Mouse (Mus musculus) adrenal gland, adult 2 months (tissue): Measurements from ENCODE around the gene Apol9b. TPM values are rescaled to one million over a fixed set of nuclear protein-coding genes. Genes with fewer than 3 reads are reported as not detected.

ENCODE experiments used
- DNase-seq: peaks from one replicate; pipeline ENCODE4 v3.0.0; 2021
- polyA plus RNA-seq: library from polyadenylated mRNA; depleted of rRNA; stranded (reverse); fragments of >200 nt; gene quantifications from 2 replicates; pipeline ENCODE4 v1.2.3, GENCODE M21; 2012
- total RNA-seq, 2 experiments: library from RNA; stranded (reverse); gene quantifications; 2 replicates each; pipeline ENCODE4 v1.2.3; 2021

Gene Apol9b
- total and polyA plus RNA-seq, 3 experiments, result 0.58 to 1.5 (median 1.5) TPM

DNA sequence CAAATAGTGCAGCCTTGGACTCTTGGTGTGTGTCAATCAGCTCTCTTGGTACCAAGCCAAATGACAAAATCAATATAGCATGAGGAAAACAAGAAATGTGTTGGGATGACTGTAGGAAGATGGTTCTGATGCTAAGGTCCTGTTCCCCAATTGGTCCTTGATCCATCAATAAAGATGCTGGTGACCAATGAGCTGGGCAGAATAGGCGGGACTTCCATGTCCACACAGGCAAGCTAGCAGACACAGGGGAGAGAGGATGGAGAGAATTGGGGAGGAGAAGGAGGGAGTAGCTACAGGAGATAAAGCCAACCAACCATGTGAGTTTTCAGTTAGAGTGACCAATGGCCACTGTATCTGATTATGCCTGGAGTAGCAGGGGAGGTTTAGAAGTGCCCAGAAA, 17.5 kb downstream of the Apol9b start:
- DNase-seq, result no peak

DNA sequence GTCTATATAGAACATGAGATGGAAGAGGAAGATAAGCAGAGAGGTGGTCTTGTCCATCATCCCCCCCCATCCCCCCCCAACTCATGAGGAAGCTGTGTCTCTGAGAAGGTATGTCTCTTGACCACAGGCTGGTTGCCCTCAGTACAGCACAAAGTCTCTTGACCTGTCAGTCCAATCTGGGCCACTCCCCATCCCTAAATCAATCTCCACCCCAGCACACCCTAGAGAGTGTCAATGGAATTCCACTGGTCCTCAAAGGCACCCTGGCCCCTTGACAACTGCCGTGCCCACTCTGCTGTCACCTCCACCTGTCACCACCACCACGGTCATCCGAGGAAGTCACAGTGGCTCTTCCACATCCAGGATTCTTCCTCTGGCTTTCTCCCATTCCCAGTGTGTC, 19.6 kb downstream of the Apol9b start:
- DNase-seq, result no peak

DNA sequence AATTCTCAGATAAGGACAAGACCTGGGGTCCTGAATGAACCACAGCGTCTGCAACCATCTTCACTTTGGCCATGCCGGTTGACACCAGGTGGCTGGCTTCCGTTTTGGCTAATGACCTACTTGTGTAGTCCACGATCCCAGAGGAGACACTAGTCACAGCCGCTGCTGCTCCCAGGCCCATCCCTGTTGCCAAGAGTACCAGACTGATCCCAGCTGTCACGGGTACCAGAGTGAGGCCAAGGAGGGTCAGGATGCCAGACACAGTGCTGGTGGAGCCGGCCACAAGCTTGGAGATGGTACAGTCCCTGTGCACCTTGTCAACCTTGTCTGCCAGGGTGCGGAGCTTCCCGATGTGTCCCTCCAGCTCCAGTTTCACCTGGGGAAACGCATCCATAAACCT, 20.9 kb downstream of the Apol9b start:
- no peak for DNase-seq

DNA sequence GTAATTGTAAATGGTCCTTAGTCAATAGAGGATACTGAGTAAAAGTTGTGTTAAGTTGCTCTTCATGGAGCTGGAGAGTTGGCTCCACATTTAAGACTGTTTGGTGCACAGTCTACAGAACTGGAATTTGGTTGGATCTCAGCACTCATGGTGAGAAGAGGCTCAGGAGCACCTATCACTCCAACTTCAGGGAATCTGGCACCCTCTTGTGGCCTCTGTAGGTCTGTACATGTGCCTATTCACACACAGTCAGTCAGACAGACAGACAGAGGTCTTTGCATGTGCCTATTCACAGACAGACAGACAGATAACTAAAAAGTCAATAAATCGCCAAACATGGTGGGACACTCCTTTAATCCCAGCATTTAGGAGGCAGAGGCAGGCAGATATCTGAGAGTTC, 21.6 kb downstream of the Apol9b start:
- DNase-seq, result peak; percentile 49

DNA sequence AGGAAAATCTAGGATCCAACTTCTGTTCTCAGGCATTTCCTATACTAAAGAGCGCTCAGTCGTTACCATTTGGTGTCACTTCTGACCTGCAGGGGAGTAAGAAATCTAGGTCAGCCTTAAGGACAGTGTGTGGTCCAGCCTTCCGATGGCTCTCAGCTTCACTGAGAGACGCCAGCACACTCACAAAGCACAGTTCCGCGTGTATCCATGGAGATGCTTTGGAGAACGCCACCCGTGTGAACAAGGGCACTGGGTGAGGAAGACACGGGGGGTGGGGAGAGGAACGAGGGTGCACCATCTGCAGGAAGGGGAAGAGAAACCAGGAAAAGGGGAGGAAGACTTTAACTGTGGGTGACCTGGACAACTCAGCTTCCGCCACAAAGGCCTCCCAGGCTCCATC, 23.6 kb downstream of the Apol9b start:
- no peak for DNase-seq

DNA sequence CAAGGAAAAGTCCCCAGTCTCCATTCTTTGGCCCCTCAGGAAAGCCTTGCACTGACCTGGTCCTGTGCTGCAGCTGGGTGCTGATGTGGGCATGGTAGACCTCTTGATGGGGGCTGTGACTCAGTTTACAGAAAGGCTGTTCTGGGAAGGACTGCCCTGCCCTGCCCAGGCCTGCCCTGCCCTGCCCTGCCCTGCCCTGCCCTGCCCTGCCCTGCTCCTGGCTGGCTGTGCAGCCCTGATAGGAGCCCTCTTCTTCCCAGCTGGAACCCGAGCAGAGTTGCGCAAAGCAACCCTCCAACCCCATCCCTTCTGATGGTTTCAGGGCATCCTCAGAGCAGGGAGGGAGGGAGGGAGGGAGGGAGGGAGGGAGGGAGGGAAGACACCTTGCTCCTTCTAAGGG, 26.3 kb downstream of the Apol9b start:
- no peak for DNase-seq

DNA sequence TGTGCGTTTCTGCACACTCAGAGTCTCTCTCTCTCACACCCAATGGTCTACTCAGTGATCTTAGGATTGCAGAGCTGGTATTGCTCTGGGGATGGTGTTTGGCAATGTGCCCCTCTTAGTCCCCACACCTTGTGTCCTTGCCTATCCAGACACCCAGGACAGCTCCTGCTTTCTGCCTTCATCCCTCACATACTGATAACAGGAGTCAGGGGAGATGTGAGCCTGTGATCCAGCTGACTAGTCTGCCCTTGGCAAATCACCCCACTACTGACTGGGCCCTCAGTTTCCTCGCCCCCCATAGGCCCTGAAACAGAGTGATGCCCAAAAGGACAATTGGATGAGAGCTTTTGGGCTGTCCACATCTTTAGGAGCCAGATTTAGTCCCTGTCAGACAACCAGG, 27.2 kb downstream of the Apol9b start:
- no peak for DNase-seq

DNA sequence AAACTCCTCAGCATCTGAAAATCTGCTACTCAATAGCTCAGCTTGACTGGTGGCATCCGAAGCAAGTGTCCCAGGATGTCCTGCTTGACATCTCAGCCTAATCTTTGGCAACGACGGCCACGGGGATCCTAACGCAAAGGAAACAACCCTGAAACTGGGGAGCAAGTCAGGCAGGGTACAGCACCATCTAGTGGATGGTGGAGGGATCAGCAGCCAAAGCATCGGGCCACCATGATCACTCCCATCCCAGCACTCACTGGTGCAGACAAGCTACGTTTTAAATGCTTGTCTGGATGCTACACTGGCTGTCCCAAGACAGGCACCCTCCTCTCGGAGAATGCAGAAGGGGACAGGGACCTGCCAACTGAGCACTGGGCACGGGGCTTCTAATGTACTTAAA, 28.0 kb downstream of the Apol9b start, which contains the start of gene Apol8:
Gene Apol8 (minus strand): TSS at position 156 of the 400 bp plus-strand sequence.
- peak; percentile 66 for DNase-seq

DNA sequence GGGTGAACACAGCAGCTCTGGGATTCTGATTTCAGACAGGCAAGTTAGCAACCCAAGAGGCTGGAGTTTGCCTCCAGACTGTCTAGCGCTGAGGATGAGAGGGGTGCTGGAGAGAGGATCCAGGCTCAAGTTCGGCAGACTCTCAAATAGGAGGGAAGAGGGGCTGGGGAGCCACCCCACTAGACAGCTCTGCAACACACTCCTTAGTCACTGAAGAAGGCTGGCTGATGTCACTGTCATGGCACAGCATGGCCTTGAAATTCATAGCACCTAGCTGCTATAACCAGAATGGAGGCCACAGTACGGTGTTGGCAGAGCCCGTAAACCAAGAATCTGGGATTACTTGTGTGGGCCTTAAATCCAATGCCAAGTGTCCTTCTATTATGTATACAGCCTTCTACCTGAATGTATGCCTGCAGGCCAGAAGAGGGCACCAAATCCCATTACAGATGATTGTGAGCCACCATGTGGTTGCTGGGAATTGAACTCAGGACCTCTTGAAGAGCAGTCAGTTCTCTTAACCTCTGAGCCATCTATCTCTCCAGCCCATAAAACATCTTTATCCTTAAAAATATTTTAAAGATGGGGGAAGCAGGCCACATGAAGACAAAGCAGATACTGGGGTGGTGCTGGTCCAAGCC, 28.9 kb downstream of the Apol9b start:
- DNase-seq, result no peak

DNA sequence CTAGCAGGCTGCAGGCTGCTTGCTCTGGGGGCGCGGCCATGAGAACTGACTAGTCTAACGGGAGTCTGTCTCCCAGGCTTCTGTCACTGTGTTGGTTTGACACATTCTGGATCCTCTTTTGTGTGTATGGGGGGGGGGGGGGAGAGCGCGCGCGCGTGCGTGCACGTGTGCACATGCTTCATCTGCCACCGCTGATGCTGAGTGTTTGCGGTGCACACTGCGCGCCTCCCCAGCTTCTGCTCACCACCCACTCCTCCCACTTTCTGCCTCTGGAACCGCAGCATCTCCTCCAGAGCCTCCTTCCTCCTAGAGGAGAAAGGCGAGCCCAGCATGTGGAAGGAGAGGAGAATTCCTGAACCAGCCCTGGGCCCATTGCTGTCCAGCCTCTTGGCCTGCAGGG, 31.2 kb downstream of the Apol9b start:
- no peak for DNase-seq

DNA sequence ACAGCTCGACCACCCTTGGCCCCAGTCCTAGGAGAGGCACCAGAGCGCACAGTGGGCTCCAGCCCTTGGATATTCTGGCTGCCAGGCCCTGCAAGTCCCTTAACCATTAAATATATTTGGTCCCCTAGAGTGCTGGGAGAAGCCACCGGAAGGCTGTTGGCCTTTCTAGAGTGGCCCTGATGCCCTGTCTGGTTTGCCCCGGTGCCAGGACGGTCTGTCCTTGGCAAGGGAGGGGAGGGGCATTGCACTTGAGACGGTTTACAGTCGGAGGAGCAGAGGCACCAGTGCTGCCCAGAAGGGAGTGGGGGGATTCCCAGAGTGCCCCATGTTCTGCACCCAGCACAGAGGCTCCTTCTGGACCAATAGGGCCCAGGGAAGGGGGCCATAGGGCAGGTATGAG, 32.2 kb downstream of the Apol9b start:
- DNase-seq, result peak; percentile 87

DNA sequence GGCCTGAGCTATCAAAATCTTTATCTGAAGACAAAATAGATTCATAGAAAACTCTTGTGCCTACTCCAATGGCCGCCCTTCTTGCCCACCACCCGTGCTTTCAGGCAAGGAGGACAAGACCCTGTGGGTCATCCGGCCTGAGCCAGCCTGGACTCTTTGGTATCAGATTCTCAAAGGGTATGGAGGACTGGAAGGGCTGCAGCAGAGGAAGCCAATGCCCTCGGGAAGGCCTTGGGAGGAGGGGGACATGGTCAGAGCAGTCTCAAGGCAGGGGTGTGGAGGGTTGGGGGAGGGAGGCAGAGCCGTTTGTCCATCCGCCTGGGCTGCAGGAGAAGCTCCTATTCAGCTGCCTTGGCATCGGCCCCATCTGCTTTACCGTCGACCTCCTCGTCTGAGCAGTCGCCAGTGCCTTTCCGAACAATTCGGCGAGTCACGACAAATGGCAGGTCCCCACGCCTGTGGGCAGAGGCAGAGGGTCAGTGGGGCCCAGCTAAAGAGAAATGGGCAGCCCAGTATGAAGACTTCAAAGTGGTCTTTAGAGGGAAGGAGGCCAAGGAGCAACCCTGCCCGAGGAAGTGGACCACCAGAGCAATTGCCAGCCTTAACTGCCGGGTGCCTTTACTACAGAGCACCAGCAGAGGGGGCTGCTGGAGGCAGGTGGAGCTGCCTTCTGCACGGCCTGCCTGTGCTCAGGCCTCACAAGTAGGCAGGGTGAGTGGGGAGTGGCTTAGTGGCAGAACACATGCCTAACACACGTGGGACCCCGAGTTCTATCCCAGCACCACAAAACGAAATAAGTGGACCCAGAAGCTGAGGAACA, 32.9 kb downstream of the Apol9b start:
- peak; percentile 70 for DNase-seq

DNA sequence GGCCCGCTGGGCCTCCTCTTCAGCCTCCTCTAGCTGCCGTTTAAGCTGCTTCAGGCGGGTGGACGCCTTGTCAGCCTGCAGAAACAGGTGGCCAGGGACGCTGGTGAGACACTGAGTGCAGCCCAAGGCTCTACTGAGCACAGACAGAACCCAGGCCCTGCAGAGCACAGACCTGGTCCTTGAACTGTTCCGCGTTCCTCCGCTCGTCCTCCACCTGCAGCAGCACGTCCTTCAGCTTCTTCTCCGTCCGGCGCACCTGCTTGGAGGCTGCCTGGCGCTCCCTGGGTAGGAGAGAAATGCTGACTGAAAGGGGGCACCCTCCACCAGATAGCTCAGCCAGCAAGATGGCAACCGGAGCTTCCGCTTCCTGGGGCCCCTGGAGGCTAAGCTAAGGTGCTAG, 34.2 kb downstream of the Apol9b start:
- peak; percentile 41 for DNase-seq

DNA sequence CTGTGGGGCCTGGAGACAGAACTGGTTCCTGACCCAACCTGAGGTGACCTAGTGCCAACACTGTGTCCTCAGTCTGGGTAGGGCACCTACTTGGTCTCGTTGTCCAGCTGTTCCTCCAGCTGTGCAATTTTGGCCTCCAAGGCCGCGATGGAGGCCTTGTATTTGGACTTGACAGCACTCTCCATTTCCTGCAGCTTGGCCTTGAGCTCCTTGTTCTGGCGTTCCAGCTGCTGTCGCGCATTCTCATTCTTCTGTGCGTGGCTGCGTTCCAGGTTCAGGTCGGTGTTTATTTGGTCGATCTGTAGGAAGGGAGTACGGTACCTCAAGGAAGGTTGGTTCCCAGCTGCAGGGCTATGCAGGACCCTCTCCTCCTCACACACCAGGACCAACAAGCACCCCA, 34.9 kb downstream of the Apol9b start:
- DNase-seq, result peak; percentile 74

DNA sequence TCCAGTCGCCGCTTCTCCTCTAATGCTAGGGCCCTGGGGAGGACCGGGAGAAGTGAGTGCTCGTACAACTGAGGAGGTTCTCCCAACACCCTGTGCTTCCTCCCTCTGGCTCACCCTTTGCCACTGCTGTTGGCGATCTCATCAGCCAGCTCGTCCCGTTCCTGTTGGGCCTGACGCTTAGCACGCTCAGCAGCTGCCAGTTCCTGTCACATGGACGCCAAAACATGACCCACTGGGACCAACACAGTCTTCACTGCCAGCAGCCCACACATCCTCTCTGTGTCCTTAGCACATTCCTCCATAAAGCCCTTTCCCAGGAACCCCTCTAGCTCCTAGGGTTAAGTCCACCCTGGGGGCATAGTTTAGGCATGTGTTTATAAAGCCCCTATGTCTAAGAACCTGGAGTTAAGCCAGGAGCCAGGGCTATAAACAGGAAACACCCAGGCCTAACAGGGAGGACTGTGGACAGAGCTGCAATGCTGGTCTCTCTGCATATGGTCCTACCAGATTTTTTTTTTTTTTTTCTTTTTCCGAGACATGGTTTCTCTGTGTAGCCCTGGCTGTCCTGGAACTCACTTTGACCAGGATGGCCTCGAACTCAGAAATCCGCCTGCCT, 35.7 kb downstream of the Apol9b start:
- DNase-seq, result peak; percentile 66

DNA sequence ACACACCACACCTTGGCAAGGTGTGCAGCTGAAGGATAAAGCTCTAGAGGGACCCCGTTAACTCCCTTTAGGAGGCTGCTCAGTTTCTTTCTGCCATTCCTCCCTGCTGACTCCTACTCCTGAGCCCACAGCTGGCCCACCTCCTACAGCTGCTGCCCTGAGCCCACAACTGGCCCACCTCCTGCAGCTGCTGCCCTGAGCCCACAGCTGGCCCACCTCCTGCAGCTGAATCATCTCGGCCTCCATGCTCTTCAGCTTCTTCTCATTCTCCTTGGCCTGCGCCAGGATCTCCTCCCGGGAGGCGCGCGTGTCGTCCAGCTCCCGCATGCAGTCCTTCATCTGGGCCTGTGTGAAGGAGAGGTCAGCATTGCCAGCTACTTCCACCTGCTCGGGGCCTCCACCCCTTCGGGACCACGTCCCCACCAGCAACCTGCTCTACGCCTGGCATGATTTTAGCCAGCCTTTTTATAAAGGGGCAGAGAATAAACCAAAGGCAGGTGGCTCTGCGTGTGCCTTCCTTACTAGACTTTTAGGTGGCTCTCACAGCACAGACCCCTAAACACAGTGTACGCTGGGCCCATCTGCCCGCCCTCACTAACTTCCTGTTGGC, 36.8 kb downstream of the Apol9b start:
- DNase-seq, result no peak

DNA sequence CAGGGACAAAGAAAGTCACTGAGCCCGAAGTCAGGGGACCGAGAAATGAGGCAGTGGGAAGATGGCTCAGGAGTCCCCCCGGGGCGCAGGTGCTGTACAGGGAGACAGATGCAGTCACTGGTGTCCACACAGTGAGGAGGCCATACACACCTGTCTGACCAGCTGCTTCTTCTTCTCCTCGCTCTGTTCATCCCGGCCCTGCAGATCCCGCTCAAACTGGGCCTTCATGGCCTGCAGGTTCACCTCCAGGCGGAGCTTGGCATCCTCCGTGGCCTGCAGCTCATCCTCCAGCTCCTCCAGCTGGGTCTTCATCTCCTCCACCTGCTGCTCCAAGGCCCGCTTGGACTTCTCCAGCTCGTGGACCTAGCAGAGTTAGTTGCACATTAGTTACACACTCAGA, 38.1 kb downstream of the Apol9b start:
- DNase-seq, result no peak

DNA sequence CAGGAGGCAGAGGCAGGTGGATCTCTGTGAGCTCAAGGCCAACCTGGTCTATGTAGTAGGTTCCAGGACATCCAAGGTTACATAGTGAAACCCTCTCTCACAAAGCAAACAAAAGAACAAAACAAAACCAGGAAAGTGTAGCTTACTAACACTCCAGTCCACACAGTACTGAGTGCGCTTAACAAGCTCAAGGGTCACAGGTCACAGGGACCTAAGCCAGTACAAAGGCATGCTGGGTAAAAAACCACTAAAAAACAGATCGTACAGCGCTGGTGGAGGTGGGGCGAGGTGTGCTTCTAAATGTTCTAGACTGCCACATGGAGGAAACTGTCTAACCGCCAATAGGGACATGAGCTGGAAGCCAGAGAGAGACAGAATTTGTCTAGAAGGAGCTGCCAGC, 41.5 kb downstream of the Apol9b start:
- DNase-seq, result no peak

DNA sequence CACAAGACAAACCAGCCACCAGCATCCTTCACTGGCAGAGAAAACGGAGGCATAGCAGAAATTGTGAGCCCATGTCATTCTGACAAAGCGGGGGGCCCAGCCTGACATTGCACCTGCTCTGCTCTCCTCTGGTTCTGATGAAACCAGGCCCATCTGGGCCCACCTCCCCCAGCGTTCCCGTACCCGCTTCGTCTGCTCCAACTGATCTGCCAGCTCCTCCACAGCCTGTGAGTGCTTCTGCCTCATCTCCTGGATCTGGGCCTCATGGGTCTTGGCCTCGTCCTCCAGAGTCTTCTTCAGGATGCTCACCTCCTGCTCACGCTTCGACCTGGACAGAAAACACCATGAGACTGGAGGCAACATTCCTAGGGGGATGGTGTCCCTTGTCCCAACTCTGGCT, 42.1 kb downstream of the Apol9b start:
- DNase-seq, result no peak

DNA sequence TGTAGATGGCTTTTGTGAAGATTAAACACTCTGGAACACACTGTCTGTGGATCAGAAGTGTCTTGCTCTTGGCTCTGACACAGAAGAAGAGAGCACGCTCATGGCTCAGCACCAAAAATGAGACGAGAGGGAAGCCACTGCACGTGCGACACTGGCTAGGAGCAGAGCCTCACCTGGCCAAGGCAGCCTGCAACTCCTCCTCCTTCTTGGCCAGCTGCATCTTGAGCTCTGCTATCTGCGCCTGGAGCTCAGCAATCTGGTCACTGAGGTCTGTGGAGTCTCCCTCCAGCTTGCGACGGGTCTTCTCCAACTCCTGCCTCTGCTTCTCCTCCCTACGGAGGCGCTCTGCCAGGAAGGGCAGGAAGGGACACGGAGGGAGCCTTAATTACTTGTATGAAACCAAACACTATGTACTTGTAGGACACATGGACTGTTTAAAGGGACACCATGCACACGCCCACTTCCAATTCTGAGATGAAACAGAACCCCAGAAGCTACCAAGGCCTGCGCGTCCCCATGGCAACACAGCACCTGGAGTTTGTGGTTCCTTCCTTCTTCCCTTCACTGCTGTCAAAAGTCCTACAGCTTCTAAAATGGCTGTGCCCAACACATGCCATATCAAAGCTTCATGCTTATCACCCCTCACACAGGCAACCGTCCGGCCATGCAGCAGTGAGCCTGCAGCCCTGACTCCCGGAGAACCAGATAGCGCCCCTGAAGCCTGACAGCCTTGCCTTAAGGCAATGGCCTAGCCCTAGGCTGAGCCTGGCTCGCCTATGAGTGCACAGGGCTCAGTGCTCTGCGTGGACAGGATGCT, 44.5 kb downstream of the Apol9b start:
- no peak for DNase-seq

DNA sequence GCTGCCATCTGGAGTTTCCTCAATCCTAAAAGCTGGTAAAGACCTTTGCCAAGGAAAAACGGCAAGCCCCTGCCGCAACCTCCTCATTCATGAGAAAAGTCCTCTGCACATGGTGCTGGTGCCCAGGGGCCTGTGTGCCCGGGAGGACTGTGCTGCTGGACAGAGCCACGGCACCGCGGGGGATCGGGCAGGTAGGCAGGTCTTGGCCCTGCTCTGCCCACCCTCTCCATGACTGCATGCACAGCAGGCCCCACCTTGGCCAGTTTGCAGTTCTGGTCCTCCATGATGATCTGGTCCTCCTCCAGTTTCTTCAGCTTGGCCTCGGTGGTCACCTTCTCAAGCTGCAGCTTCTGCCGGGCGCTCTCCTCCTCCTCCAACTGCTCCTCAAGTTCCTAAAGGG, 45.5 kb downstream of the Apol9b start:
- DNase-seq, result no peak
